Mouse (Mus musculus) forebrain, embryonic 13.5 days (tissue): ENCODE results near the gene Pkp1. TPM values are rescaled to one million over a fixed set of nuclear protein-coding genes. Genes with fewer than 3 reads are reported as not detected.

Experiments used
- ATAC-seq: fragments of 200-750 bp; cut with Nextera tagmentation; 2 replicates; pipeline ENCODE4 v1.8.0; 2017
- H3K27ac ChIP-seq: fragments of 300-500 bp; sonication (generic); 2 replicates; pipeline ENCODE4 v1.5.1; 2015; ENCODE audit warnings: inconsistent platforms, mild to moderate bottlenecking, moderate library complexity
- H3K27me3 ChIP-seq: fragments of 300-500 bp; sonication (generic); 2 replicates; pipeline ENCODE4 v1.6.1; 2015; ENCODE audit warnings: mild to moderate bottlenecking, inconsistent platforms
- H3K36me3 ChIP-seq: fragments of 300-500 bp; sonication (generic); 2 replicates; pipeline ENCODE4 v1.6.1; 2015; ENCODE audit warnings: mild to moderate bottlenecking, inconsistent platforms; ENCODE audit not compliant: poor library complexity, severe bottlenecking
- H3K4me1 ChIP-seq: fragments of 300-500 bp; sonication (generic); 2 replicates; pipeline ENCODE4 v1.6.1; 2015; ENCODE audit warnings: inconsistent platforms
- H3K4me2 ChIP-seq: fragments of 300-500 bp; sonication (generic); 2 replicates; pipeline ENCODE4 v1.6.1; 2015; ENCODE audit warnings: inconsistent platforms, mild to moderate bottlenecking, moderate library complexity
- H3K4me3 ChIP-seq: fragments of 300-500 bp; sonication (generic); 2 replicates; pipeline ENCODE4 v1.5.1; 2015; ENCODE audit warnings: mild to moderate bottlenecking, inconsistent platforms
- H3K9ac ChIP-seq: fragments of 300-500 bp; sonication (generic); 2 replicates; pipeline ENCODE4 v1.6.1; 2015; ENCODE audit warnings: mild to moderate bottlenecking, inconsistent platforms
- H3K9me3 ChIP-seq: fragments of 300-500 bp; sonication (generic); replicated peaks from 2 replicates; pipeline ENCODE4 v1.6.1; 2016; ENCODE audit warnings: inconsistent platforms
- WGBS: fragments of 180-500 bp; shearing (Covaris S2); methylation state at CpG from one replicate; pipeline ENCODE4 v1.1.7; 2015; 5-methylcytosine and 5-hydroxymethylcytosine counted together
- polyA plus RNA-seq: library from polyadenylated mRNA; unstranded; fragments of >200 nt; fragmentation: Nextera tagmentation; extraction: Ambion mirVana; gene quantifications from 2 replicates; pipeline ENCODE4 v1.2.1, GENCODE M21; 2015

Gene Pkp1
- polyA plus RNA-seq, 1 experiment from 2014 or later = not detected

DNA sequence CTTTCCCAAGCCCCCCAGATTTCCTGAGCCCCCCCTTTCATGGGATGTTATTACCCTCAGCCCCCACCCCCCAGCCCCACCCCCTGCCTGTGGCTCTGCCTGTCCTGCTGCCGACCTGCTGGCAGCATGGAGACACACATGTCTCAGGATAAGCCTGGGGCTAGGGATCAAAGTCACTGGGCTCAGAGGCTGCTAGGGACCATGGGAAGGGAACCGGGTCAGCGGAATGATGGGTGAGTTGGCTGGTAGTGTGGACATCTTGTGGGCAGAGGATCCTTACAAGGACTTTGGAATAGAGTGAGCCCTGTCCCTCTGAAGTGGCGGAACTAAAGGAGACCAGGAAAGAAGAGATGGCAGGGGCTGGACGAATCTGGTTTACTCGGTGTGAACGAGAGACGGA is 84.0 kb downstream of the Pkp1 start:
- Histone ChIP-seq H3K9me3 (no peaks in the 10 kb centered on the region), H3K36me3 (no peaks in the 10 kb centered on the region), H3K27ac (no peak overlapping the region), H3K9ac (no peak overlapping the region), H3K4me3 (no peak overlapping the region), H3K4me2 (no peak overlapping the region), H3K27me3 (no peaks in the 10 kb centered on the region), H3K4me1 (no peaks in the 10 kb centered on the region)
- no peak for ATAC-seq
- 82% methylated on average over 8 of the region's 8 CpGs for WGBS

DNA sequence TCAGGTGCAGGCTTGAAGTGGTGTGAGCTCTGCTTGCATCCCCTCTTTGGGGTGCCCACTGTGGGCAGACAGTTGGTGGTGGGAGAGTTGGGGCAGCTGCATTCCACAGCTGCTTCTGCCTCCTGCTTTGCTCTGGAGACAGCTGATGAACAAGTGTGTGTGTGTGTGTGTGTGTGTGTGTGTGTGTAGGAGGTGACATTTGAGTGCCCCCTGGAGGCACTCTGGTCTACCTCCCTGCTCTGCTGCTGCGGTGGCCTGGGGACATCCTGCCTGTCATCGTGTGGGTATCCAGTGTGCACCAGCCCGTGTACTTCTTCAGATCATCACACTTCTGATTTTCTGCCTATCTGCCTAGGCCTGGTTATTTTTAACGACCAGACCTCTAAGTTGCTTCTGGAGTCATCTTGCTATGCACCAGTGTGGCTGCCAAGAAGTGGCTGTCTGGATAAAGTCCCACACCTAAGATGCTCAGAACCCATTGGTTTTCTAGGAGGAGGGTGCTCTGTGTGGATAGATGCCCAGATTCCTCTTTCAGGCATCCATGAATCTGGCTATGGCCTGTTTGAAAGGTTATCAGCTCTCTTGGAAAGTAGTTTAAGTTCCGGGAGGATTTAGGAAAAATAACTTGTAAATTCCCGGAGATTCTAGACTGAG is 84.7 kb downstream of the Pkp1 start:
- 72% methylated on average over 6 of the region's 6 CpGs for WGBS
- H3K9ac ChIP-seq = no peak overlapping the region

DNA sequence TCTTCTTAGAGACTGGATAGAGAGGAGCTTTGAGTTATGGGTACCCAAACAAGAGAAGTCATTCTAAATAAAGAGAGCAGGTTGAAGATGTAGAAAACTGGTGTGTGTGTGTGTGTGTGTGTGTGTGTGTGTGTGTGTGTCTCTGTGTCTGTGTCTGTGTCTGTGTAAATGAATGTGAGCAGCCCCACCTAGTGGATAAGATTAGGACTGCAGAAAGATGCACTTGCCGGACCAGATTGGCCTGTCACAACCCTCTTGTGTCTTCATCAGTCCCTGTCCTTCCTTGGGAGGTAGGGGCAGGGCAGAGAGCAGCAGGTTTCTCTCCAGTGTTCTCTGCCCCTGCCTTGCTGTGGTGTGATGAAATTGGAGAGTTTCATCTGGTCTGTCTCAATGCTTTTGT is 90.1 kb downstream of the Pkp1 start:
- ATAC-seq = no peak
- Histone ChIP-seq H3K9me3 (no peaks in the 10 kb centered on the region), H3K4me1 (no peaks in the 10 kb centered on the region), H3K36me3 (no peaks in the 10 kb centered on the region), H3K27ac (no peak overlapping the region), H3K4me2 (no peak overlapping the region), H3K27me3 (0 out of 2 replicates have a peak, but pooled peaks cover 2% of the 10 kb centered on the region), H3K9ac (no peak overlapping the region), H3K4me3 (no peak overlapping the region)
- WGBS = 35% methylated on average over 1 of the region's 1 CpGs

More for the DNA sequence above, 84.7 kb downstream of the Pkp1 start:
- Histone ChIP-seq H3K27me3 (no peaks in the 10 kb centered on the region), H3K27ac (no peak overlapping the region), H3K4me3 (no peak overlapping the region), H3K36me3 (no peaks in the 10 kb centered on the region), H3K4me2 (no peak overlapping the region), H3K9me3 (no peaks in the 10 kb centered on the region), H3K4me1 (no peaks in the 10 kb centered on the region)
- ATAC-seq = no peak

DNA sequence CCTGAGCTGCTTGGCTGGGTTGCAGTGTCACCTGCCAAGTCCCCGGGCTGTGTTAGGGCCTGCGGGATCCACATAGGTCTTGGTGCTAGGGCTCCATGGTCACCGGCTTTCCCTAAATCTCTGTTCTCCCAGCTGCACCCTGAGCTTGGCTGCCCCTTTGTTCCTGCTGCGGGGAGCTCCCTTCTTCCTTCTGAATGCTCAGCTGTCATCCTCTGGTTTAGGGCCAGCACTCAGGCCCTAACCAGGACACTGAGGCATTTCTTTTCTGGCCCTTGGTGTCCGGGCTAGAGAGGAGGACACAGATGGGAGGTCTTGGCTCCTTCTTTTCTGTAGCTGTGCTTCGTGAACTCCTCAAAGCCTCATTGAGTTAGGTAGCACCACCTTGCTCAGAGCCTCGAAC is 97.2 kb downstream of the Pkp1 start:
- no peak for ATAC-seq
- Histone ChIP-seq H3K4me1 (peaks cover 10% of the 10 kb centered on the region), H3K9ac (no peak overlapping the region), H3K9me3 (no peaks in the 10 kb centered on the region), H3K36me3 (no peaks in the 10 kb centered on the region), H3K27ac (no peak overlapping the region), H3K4me2 (no peak overlapping the region), H3K4me3 (no peak overlapping the region), H3K27me3 (peaks cover 60% of the 10 kb centered on the region)
- 77% methylated on average over 7 of the region's 7 CpGs for WGBS

Other genes starting within 250 kb of the Pkp1 start
- gene Csrp1, start 199.1 kb downstream of the Pkp1 start, polyA plus RNA-seq = 19.8 and 21.7 TPM in 2 replicates
- gene Phlda3, start 153.1 kb downstream of the Pkp1 start, polyA plus RNA-seq = 12.1 TPM in 2 replicates
- gene Tnni1, start 139.8 kb downstream of the Pkp1 start, polyA plus RNA-seq = 0.37 and 1.1 TPM in 2 replicates
- 0.11 and 0.36 TPM in 2 replicates for gene Lad1, start 100.6 kb downstream of the Pkp1 start, polyA plus RNA-seq
- 0.36 and 9.2 TPM in 2 replicates for gene Tnnt2, start 82.9 kb downstream of the Pkp1 start, polyA plus RNA-seq
- not detected in 2 replicates for gene Igfn1, start 87.1 kb upstream of the Pkp1 start, polyA plus RNA-seq
- gene Tmem9, start 88.9 kb upstream of the Pkp1 start, polyA plus RNA-seq = 130 and 149 TPM in 2 replicates
- gene Ascl5, start 131.6 kb upstream of the Pkp1 start, polyA plus RNA-seq = not detected in 2 replicates
- 0.31 TPM in 1 of 2 replicates, not detected in the other for gene Cacna1s, start 133.5 kb upstream of the Pkp1 start, polyA plus RNA-seq
- 43.4 and 45.5 TPM in 2 replicates for gene Kif21b, start 212.2 kb upstream of the Pkp1 start, polyA plus RNA-seq